ENCODE assay signal across 9 mouse cellular contexts in the genomic region with DNA sequence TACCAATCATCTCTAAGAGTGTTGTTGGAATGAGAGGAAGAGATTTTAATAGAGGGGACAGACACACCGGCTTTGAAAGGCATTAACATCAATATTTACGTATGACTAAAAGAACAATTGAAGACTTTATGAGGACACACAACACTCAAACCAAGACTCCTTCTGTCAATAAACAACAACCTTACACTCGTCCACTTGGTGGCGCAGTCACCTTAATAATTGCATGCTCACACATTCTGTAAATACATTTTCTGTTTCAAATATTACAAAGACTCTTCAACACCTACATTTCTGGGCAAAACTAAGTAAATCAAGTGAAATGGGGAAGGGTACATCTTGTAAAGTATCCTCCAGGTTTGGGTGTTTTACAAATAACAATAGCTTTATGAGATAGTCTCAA. TPM values are rescaled to one million over a fixed set of nuclear protein-coding genes. Genes with fewer than 3 reads are reported as not detected.
A peak's percentile ranks its signal among the peaks of the same experiment; 100 is the strongest.
DNase-seq lines count a peak whose midpoint lies in the region; ATAC-seq lines count a peak whose summit lies in the region.
"Had no signal": no experiment of that assay in that cellular context is flagged by ENCODE, and none has a peak within 500 bp of the region (broad histone marks: within the 10 kb centered on the region; RNA-seq: fewer than 3 reads in every experiment).

No protein-coding gene starts in this region.

- H3K9ac ChIP-seq in midbrain, embryonic 11.5 days (ENCODE audit: low read length), result no peak overlapping the region
- H3K9ac ChIP-seq in midbrain, embryonic 13.5 days (replicated peaks), result no peak overlapping the region
- H3K9ac ChIP-seq: heart, embryonic 15.5 days had no signal

- no peaks in the 10 kb centered on the region for H3K36me3 ChIP-seq in midbrain, embryonic 11.5 days (ENCODE audit: control insufficient read depth, insufficient read depth, low read length)
- no peaks in the 10 kb centered on the region for H3K36me3 ChIP-seq in midbrain, embryonic 13.5 days
- H3K36me3 ChIP-seq: heart, embryonic 15.5 days had no signal

- no peaks in the 10 kb centered on the region for H3K27me3 ChIP-seq in midbrain, embryonic 11.5 days (ENCODE audit: control insufficient read depth, insufficient read depth, low read length)
- H3K27me3 ChIP-seq in midbrain, embryonic 13.5 days, result no peaks in the 10 kb centered on the region
- H3K27me3 ChIP-seq: heart, embryonic 15.5 days had no signal

- ATAC-seq in midbrain, embryonic 11.5 days (ENCODE audit: low FRiP score), result no peak
- no peak for ATAC-seq in midbrain, embryonic 13.5 days

- peak; percentile 93 for DNase-seq in midbrain, embryonic 11.5 days (ENCODE audit: low spot score, missing footprints)
- peak; percentile 37 for DNase-seq in ZHBTc4 (ENCODE audit: low read depth, low spot score)
- DNase-seq in cerebellum, postnatal 14 days, result peak; percentile 77 to 83
- DNase-seq in gastrocnemius, postnatal 4 days (ENCODE audit: low spot score in 2 of 2), result peak; percentile 19 to 42
- peak; percentile 49 to 80 for DNase-seq in left cerebral cortex, postnatal 14 days (ENCODE audit: low spot score in 2 of 2)
- peak; percentile 70 for DNase-seq in retina, embryonic 14.5 days (ENCODE audit: low spot score)

- H3K4me3 ChIP-seq in midbrain, embryonic 11.5 days (ENCODE audit: low read depth, low read length), result no peak overlapping the region
- H3K4me3 ChIP-seq in midbrain, embryonic 13.5 days (replicated peaks), result no peak overlapping the region
- H3K4me3 ChIP-seq: heart, embryonic 15.5 days had no signal

- no peaks in the 10 kb centered on the region for H3K4me1 ChIP-seq in midbrain, embryonic 11.5 days (ENCODE audit: control insufficient read depth, insufficient read depth, low read length)
- H3K4me1 ChIP-seq in midbrain, embryonic 13.5 days (replicated peaks), result no peaks in the 10 kb centered on the region
- H3K4me1 ChIP-seq: heart, embryonic 15.5 days had no signal

- no peak overlapping the region for H3K4me2 ChIP-seq in midbrain, embryonic 11.5 days
- no peak overlapping the region for H3K4me2 ChIP-seq in midbrain, embryonic 13.5 days (replicated peaks)
- H3K4me2 ChIP-seq: heart, embryonic 15.5 days had no signal

- intact Hi-C loops in left cerebral cortex, postnatal 14 days (cut with DNase I), result loop anchor here (5.0 to 10.0 kb wide), 5 partner anchors 125 to 1575 kb away; a partner anchor contains a TSS

- H3K9me3 ChIP-seq in midbrain, embryonic 11.5 days (ENCODE audit: control insufficient read depth, low read length), result no peaks in the 10 kb centered on the region
- no peaks in the 10 kb centered on the region for H3K9me3 ChIP-seq in midbrain, embryonic 13.5 days
- H3K9me3 ChIP-seq: heart, embryonic 15.5 days had no signal

- no peak overlapping the region for H3K27ac ChIP-seq in midbrain, embryonic 11.5 days (ENCODE audit: low read depth, low read length)
- H3K27ac ChIP-seq in midbrain, embryonic 13.5 days, result no peak overlapping the region
- H3K27ac ChIP-seq: heart, embryonic 15.5 days had no signal

- WGBS in midbrain, embryonic 11.5 days, result 27% methylated on average over 4 of the region's 4 CpGs
- WGBS in midbrain, embryonic 13.5 days, result 21% methylated on average over 4 of the region's 4 CpGs

RNA-seq across cellular contexts. Expression of a gene that starts 4.4 kb away (rescaled TPM):
- not detected in 2 replicates for polyA plus RNA-seq in midbrain, embryonic 11.5 days (2014; fragmentation: Nextera tagmentation; extraction: Ambion mirVana)
- not detected in 2 replicates for polyA plus RNA-seq in midbrain, embryonic 13.5 days (2015; fragmentation: Nextera tagmentation; extraction: Ambion mirVana)
- under 1 TPM in 1 of 2 experiments, not detected in 1; 0.75 TPM for total RNA-seq in gastrocnemius, postnatal 4 days (2021)
- not detected for total RNA-seq in left cerebral cortex, postnatal 14 days (2021)
- polyA plus RNA-seq: heart, embryonic 15.5 days; small intestine, adult 2 months had no signal

Comparison
In these comparisons a context has a peak if more than half of its experiments do, and no peak if none do; other contexts are left out.
1. DNase-seq: peak in every context shown above with its lines; median percentile 93 in midbrain, embryonic 11.5 days; 80 in cerebellum, postnatal 14 days; 70 in retina, embryonic 14.5 days; 64 in left cerebral cortex, postnatal 14 days; 37 in ZHBTc4; 30 in gastrocnemius, postnatal 4 days.